Mouse (Mus musculus) hindbrain, embryonic 10.5 days (tissue): ENCODE data around the gene Rack1. TPM values are rescaled to one million over a fixed set of nuclear protein-coding genes. Genes with fewer than 3 reads are reported as not detected.
"Not testable (repeated sequence)": the region's sequence is repeated elsewhere in the genome, so short reads cannot be mapped to it uniquely, and the experiment has no call there.

ENCODE experiments used
- DNase-seq: peaks from one replicate; pipeline ENCODE4 v3.0.0-alpha.2; 2017; ENCODE audit warnings: low spot score
- H3K27ac ChIP-seq: fragments of 300-500 bp; sonication (generic); 2 replicates; pipeline ENCODE4 v1.5.1; 2016; ENCODE audit warnings: mild to moderate bottlenecking, moderate library complexity
- H3K27me3 ChIP-seq: fragments of 300-500 bp; sonication (generic); 2 replicates; pipeline ENCODE4 v1.6.1; 2016; ENCODE audit warnings: mild to moderate bottlenecking; ENCODE audit not compliant: poor library complexity, insufficient read depth, severe bottlenecking
- H3K36me3 ChIP-seq: fragments of 300-500 bp; sonication (generic); 2 replicates; pipeline ENCODE4 v1.6.1; 2016; ENCODE audit warnings: mild to moderate bottlenecking, moderate library complexity
- H3K4me1 ChIP-seq: fragments of 300-500 bp; sonication (generic); replicated peaks from 2 replicates; pipeline ENCODE4 v1.6.1; 2016; ENCODE audit warnings: mild to moderate bottlenecking
- H3K4me3 ChIP-seq: fragments of 300-500 bp; sonication (generic); 2 replicates; pipeline ENCODE4 v1.5.1; 2016; ENCODE audit warnings: mild to moderate bottlenecking, moderate library complexity
- H3K9me3 ChIP-seq: fragments of 300-500 bp; sonication (generic); 2 replicates; pipeline ENCODE4 v1.6.1; 2016; ENCODE audit warnings: mild to moderate bottlenecking, moderate library complexity
- WGBS: fragments of 180-500 bp; shearing (Covaris S2); methylation state at CpG from one replicate; pipeline ENCODE4 v1.1.7; 2016; 5-methylcytosine and 5-hydroxymethylcytosine counted together
- polyA plus RNA-seq: library from polyadenylated mRNA; unstranded; fragments of >200 nt; fragmentation: Nextera tagmentation; extraction: Ambion mirVana; gene quantifications from 2 replicates; pipeline ENCODE4 v1.2.1, GENCODE M21; 2016

The Rack1 gene
- polyA plus RNA-seq, 1 experiment from 2014 or later = 672 TPM

DNA sequence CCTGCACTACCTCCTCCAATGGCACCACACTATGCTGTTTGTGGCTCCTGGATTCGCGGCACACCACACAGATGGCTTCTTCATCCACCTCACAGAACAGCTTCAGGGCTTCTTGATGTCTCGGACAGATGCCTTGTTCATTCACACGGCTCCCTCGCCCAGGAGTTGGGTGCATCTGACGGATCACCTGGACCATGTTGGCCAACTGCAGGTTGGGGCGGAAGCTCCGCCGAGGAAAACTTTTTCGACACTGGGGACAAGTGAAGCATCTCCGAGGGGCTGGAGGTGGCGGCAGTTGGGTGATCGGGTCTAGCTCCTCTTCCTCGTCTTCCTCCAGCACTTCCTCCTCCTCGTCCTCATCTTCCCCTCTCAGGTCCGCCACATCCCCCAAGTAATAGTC is 15.7 kb downstream of the Rack1 start:
- Histone ChIP-seq H3K27me3 (no peaks in the 10 kb centered on the region), H3K4me1 (peaks cover 18% of the 10 kb centered on the region), H3K27ac (peak overlapping the region; percentile 95), H3K9me3 (no peaks in the 10 kb centered on the region), H3K4me3 (peak overlapping the region; percentile 88), H3K36me3 (peaks cover 47% of the 10 kb centered on the region)
- WGBS = 81% methylated on average over 16 of the region's 16 CpGs
- no peak for DNase-seq

DNA sequence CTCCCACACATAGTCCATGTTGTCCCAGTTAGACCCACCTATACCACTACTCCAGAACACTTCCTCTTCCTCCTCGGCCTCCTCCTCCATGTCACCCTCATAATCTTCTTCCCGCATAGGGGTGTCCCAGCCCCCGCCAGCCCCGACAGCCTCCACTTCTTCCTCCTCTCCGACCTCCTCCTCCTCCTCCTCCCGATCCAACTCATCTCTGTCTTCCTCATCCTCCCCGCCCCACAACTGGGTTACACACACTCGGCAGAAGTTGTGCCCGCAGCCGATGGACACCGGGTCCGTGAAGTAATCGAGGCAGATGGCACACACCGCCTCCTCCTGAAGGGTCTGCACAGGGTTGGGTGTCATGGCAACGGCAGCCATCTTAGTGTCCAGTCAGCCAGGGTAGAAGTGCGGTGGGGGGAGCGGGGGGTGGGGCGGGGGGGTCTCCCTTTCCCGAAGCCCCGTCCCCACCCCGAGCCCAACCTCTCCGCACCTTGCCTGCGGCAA is 16.2 kb downstream of the Rack1 start:
- Histone ChIP-seq H3K36me3 (peaks cover 42% of the 10 kb centered on the region), H3K4me1 (peaks cover 18% of the 10 kb centered on the region), H3K4me3 (peak overlapping the region; percentile 88), H3K9me3 (no peaks in the 10 kb centered on the region), H3K27me3 (no peaks in the 10 kb centered on the region), H3K27ac (peak overlapping the region; percentile 95)
- 3% methylated on average over 23 of the region's 23 CpGs for WGBS
- peak; percentile 74 for DNase-seq

- Histone ChIP-seq H3K4me3 (peak within 1 kb of the TSS; percentile 88), H3K27me3 (no peaks in the 10 kb centered on the region), H3K27ac (peak within 1 kb of the TSS; percentile 95), H3K4me1 (peaks cover 18% of the 10 kb centered on the region), H3K36me3 (peaks cover 35% of the 10 kb centered on the region), H3K9me3 (no peaks in the 10 kb centered on the region)
- peak; percentile 99 for DNase-seq
- under 1% methylated on average over 77 of the region's 77 CpGs for WGBS
Measured at GRCm38 (mm10) chr11:48816800-48817665, 16.9 kb downstream of the Rack1 start, which contains the start of gene Trim41. Gene Trim41 (minus strand): TSS chr11:48817353.

GRCm38 (mm10) chr11:48817794-48818193 is 17.7 kb downstream of the Rack1 start:
- H3K36me3 ChIP-seq = peaks cover 28% of the 10 kb centered on the region
- no peak for DNase-seq
- WGBS = 9% methylated on average over 9 of the region's 9 CpGs
- H3K27me3 ChIP-seq = no peaks in the 10 kb centered on the region
- H3K4me3 ChIP-seq = peak overlapping the region; percentile 88
- peaks cover 18% of the 10 kb centered on the region for H3K4me1 ChIP-seq
- peak overlapping the region; percentile 95 for H3K27ac ChIP-seq
- no peaks in the 10 kb centered on the region for H3K9me3 ChIP-seq

GRCm38 (mm10) chr11:48818346-48818745 is 18.2 kb downstream of the Rack1 start:
- Histone ChIP-seq H3K4me3 (peak overlapping the region; percentile 88), H3K36me3 (peaks cover 22% of the 10 kb centered on the region), H3K27me3 (no peaks in the 10 kb centered on the region), H3K9me3 (no peaks in the 10 kb centered on the region), H3K27ac (peak overlapping the region; percentile 95; the same call in 1 of the 2 replicates), H3K4me1 (peaks cover 18% of the 10 kb centered on the region)
- 1% methylated on average over 16 of the region's 16 CpGs for WGBS
- peak; percentile 84 for DNase-seq

GRCm38 (mm10) chr11:48819614-48820307 is 19.6 kb downstream of the Rack1 start:
- Histone ChIP-seq H3K27me3 (peaks cover 11% of the 10 kb centered on the region), H3K4me3 (no peak overlapping the region), H3K4me1 (peaks cover 26% of the 10 kb centered on the region), H3K36me3 (peaks cover 11% of the 10 kb centered on the region), H3K9me3 (no peaks in the 10 kb centered on the region), H3K27ac (no peak overlapping the region)
- 77% methylated on average over 7 of the region's 7 CpGs for WGBS
- no peak for DNase-seq

- no peak for DNase-seq
- peaks cover 16% of the 10 kb centered on the region for H3K27me3 ChIP-seq
Measured at GRCm38 (mm10) chr11:48820308-48820674, 20.2 kb downstream of the Rack1 start.

DNA sequence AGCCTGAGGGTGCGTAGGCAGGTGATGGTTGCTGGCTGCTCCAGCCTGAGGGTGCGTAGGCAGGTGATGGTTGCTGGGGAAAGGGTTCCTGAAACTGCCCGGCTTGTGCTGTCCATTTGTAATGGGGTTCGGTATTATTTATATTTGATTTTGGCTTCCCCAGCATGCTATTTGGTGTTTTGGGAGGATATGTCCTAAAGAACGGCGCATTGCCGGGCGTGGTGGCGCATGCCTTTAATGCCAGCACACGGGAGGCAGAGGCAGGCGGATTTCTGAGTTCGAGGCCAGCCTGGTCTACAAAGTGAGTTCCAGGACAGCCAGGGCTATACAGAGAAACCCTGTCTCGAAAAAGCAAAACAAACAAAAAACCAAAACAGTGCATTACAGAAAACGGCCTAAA is 21.2 kb downstream of the Rack1 start:
- H3K9me3 ChIP-seq, H3K36me3 ChIP-seq, H3K27ac ChIP-seq, H3K4me3 ChIP-seq, DNase-seq: not testable (repeated sequence)
- H3K4me1 ChIP-seq = peaks cover 12% of the 10 kb centered on the region
- 81% methylated on average over 14 of the region's 14 CpGs for WGBS
- H3K27me3 ChIP-seq = peaks cover 17% of the 10 kb centered on the region

More at GRCm38 (mm10) chr11:48820308-48820674, 20.2 kb downstream of the Rack1 start:
- H3K4me3 ChIP-seq = no peak overlapping the region
- no peaks in the 10 kb centered on the region for H3K9me3 ChIP-seq
- peaks cover 22% of the 10 kb centered on the region for H3K4me1 ChIP-seq
- H3K36me3 ChIP-seq = peaks cover 6% of the 10 kb centered on the region
- no peak overlapping the region for H3K27ac ChIP-seq

DNA sequence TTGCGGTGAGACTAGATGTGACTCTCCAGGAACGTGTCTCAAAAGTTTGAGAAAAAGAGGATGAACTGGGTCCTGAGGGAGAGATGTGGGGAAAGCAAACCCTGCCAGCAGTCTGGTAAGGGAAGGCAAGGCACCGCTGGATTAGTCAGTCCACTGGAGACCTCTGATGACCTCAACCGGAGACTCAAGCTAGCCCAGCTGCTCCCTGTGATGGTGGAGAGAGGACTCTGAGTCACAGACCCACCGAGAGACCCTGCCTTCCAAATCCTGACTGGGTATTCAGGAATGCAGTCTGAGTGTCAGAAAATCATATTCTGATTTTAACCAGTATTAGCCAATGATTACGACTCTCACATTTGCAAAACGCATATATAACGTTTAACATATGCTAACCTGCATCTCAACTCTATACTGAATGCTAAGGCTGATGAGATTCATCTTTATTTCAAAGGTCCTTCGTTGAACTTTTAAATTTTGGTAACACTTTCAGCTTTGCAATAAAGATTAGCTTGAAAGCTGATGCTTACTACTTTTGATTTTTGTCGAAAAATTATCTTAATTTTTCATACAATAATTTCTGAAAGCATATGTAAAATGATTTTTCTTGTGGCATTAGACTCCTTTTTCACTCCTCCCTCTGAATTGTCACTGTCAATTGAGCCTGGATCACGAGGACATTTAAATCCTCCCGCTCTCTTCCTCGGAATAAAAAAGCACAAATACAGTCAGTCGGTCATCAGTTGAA is 22.8 kb downstream of the Rack1 start:
- WGBS = 38% methylated on average over 14 of the region's 14 CpGs
- Histone ChIP-seq H3K36me3 (no peaks in the 10 kb centered on the region), H3K4me1 (peaks cover 18% of the 10 kb centered on the region), H3K4me3 (peak overlapping the region; percentile 54), H3K27ac (no peak overlapping the region), H3K9me3 (peaks cover 3% of the 10 kb centered on the region; the same call in 1 of the 2 replicates), H3K27me3 (peaks cover 24% of the 10 kb centered on the region)
- DNase-seq = no peak

GRCm38 (mm10) chr11:48823536-48823972 is 23.4 kb downstream of the Rack1 start:
- Histone ChIP-seq H3K27ac (no peak overlapping the region), H3K9me3 (peaks cover 4% of the 10 kb centered on the region; the same call in 1 of the 2 replicates), H3K4me1 (peaks cover 18% of the 10 kb centered on the region), H3K36me3 (no peaks in the 10 kb centered on the region), H3K27me3 (peaks cover 26% of the 10 kb centered on the region), H3K4me3 (peak overlapping the region; percentile 54)
- peak; percentile 72 for DNase-seq
- WGBS = under 1% methylated on average over 15 of the region's 15 CpGs

DNA sequence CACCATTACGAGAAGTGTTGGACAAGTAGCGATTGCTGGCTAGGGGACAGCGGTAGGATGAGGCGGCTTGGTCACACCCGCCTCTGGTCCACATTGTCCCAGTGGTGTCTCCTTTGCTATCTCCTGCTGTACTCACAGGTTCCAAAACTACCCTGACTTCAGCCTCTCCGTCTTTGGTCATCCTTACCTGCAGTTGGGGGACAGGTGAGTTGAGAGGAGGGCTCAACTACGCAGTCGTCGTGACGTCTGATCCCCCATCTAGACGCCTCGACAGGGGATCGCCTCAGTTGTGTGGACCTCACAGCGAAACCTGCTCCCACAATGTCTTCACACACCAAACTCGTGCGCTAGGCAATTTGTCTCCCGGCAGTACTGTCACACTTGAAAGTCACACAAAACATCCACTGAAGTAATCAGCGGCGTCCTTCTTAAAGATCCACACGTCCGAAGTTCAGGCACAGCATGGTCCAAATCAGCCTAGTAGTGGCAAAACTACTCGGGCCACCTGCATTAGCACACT is 24.2 kb downstream of the Rack1 start:
- Histone ChIP-seq H3K9me3 (peaks cover 4% of the 10 kb centered on the region; the same call in 1 of the 2 replicates), H3K36me3 (no peaks in the 10 kb centered on the region), H3K4me3 (peak overlapping the region; percentile 54), H3K27me3 (peaks cover 29% of the 10 kb centered on the region), H3K4me1 (peaks cover 18% of the 10 kb centered on the region), H3K27ac (no peak overlapping the region)
- peak; percentile 21 for DNase-seq
- 4% methylated on average over 22 of the region's 22 CpGs for whole genome bisulfite sequencing
